Mouse (Mus musculus): ENCODE measurements around the gene Vmn1r40. TPM values are rescaled to one million over a fixed set of nuclear protein-coding genes. Genes with fewer than 3 reads are reported as not detected.

Vmn1r40 gene
- not detected in 2 replicates for polyA plus RNA-seq (2015; fragmentation: Nextera tagmentation; extraction: Ambion mirVana)

DNA sequence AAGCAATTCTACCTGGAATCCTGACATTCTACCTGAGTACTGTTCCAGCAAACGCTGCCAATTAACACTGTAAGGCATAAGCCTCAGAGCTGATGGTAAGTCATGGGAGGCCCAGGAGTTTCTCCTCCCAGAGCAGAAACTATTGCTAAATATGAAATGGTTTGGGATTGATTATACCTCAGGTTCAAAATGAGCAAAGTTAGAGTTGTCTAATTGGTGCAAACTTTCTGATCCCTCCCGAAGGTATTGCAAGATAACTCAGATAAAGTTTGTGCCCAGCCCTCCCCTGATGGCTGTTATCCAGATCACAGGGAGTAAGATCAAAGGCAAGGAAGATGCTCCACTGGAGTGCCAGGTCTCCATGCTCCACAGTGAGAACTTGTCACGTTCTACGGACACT, at the start of gene Vmn1r40:
TSS of gene Vmn1r40 (plus strand) at position 301 of the 400 bp plus-strand sequence.
- no peak for DNase-seq (ENCODE audit: low spot score)

DNA sequence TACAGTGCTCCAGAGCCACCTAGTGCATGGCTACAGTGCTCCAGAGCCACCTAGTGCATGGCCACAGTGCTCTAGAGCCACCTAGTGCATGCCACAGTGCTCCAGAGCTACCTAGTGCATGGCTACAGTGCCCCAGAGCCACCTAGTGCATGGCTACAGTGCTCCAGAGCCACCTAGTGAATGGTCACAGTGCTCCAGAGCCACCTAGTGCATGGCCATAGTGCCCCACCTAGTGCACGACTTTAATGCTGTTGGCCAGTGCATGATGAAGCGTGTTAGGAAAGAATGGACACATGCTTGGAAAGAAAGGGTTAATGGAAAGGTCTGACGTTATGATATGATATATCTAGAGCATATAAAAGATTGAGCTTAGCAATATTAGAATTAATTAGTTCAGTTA, 49.0 kb upstream of the Vmn1r40 start:
- DNase-seq (ENCODE audit: low spot score), result no peak

DNA sequence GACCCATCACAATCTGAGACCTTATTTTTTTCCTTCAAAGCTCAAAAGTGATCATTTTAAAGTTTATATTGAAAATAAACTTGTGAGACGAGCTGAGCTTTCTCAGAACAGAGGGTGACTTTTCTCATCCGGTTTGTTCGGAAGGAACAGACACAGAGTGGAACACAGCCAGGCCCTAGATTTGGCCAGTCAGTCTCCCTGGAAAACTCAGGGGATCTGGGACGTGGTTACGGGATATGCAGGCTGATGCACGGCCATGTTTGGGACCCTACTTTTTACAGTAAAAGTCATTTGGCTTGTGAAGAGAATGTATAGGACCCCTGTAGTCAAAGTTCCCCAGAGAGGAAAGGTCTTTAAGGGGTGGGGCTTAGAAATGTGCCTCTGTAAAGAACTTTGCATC, 48.4 kb upstream of the Vmn1r40 start:
- DNase-seq (ENCODE audit: low spot score), result no peak

DNA sequence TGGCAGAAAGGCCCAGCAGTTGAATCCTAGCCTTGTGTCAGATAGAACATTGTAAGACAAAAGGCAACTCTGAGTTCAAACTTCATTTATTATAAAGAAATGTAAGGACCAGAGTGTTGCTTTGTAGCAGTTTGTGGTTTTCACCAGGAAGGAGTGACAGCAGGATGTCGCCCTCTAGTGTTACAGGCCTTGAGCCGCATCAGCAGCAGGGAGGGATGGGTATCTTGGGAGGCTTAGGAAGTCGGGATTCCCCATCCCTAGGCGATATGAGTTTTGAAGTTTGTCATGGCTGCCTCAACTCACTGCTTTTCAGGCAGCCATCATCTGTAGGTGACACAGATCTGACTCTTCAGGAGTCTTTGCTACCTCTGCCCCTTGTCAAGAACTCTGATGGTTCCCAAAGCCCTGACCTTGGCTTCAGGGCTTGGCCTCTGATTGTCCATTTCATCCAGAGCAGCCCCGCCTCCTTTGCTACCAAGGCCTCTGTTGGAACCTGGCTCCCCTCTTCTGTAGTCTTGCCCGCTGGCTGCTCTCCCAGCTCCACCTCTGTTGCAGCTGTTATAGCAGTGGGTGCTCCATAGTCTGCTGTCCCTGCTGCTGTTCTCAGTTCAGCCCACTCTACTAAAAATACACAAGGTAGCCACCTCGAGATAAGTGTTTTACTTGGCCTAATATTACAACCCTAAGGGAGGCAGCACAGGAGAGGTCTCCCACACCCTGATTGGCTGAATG, 47.5 kb upstream of the Vmn1r40 start:
- peak; percentile 27 for DNase-seq (ENCODE audit: low spot score)

DNA sequence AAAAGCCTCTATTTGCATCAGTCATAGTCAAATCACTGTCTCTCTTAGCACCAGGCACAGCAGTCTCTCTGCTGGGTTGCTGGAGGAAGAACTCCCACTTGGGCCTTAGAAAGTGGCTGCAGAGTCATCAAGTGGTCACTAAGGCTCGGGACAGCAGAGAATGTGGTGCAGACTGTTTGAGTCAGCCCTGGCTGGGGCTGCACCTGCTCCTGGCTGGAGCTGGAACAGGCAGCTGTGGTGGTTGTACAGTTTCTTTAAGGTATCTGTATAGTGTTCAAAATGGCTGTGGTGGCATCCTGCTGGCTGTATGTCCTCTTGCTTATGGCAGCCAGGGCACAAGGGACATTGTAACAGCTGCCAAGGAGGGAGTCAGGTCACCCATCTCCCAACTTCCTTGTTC, 46.9 kb upstream of the Vmn1r40 start:
- DNase-seq (ENCODE audit: low spot score), result no peak

DNA sequence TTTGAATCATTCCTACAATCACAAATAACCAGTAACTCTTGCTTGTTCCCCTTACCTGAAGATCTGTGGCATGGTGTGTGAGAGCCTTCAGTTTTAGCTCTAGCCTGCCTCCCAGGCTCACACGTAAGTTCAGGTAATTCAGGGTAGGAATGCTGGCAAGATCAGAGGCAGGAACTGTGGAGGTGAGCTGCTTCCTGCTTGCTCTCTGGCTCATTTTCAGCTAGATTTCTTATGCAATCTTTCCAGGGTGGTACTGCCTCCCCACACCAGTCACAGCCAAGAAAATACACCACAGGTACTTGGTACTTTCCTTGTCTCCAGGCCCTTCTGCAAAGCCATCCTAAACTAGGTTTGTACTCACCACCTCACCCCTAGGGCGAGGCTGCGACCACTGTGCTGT, 44.8 kb upstream of the Vmn1r40 start:
- no peak for DNase-seq (ENCODE audit: low spot score)

DNA sequence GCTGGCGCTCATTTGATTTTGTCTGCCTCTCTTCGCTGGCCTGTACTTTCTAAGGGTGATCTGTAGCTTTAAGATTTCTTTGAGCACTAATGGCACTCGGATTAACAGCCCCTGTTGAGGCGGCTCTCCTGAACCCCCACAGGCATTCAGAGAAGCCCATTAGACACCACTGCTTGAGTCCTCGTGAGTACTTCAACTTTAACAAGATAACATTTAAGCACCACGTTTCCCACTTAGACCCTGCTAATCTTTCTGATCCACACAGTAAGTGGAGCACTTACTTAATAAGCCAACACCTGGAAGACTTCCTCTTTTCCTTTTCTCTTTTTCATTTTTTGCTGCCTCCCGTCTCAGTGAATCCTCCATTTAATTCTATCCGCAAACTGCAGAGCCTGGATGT, 42.2 kb upstream of the Vmn1r40 start:
- DNase-seq (ENCODE audit: low spot score), result no peak

DNA sequence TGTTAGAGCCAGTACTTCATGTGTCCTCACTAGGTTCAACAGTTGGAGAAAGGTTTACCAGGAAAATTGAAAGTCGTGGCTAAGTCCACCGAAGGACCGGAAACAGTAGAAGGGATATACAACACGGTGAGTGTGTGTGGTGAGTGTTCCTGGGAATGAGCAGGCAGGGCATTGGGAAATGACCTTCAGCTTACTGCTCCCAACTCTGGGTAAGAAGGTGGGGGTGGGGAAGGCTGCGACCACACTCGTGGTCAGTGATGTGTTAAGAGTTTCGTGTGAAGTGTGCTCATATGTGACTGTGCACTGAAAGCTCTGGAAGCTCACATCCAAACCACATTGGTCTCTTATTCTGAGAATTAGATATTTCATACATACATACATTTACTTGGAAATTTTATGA, 41.7 kb upstream of the Vmn1r40 start:
- no peak for DNase-seq (ENCODE audit: low spot score)

DNA sequence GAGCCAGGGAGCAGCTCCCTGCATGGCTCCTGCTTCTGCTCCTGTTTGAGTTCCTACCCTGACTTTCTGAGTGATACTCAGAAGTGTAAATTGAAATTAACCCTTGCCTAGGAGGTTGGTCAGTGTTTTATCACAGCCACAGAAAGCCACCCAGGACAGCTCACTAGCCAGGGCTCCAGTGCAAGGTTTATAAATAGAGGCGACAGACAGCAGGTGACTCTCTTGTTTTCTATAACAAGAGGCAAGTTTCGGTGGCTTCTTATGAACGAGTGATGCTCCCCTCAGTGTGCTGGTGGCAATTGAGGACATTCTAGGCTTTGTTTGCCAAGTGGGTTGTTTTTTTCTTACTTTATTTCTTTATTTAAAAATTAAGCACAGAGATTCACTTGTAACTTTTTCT, 40.4 kb upstream of the Vmn1r40 start:
- no peak for DNase-seq (ENCODE audit: low spot score)

DNA sequence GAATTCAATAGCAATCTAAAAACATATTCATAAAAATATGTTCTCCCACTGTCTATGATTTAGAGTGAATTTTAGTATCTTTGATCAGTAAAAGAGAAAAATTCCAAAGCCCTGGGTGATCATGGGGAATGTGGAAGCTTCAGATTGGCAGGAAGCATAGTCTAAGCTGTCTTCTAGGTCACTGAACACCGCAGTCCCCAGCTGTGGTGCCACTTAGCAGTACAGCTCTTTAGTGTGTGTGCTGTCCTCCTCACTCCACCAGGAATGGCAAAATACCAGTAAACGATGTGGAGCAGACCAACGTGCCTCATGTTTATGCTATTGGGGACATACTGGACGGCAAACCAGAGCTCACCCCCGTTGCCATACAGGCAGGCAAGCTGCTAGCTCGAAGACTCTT, 37.8 kb upstream of the Vmn1r40 start:
- DNase-seq (ENCODE audit: low spot score), result no peak

DNA sequence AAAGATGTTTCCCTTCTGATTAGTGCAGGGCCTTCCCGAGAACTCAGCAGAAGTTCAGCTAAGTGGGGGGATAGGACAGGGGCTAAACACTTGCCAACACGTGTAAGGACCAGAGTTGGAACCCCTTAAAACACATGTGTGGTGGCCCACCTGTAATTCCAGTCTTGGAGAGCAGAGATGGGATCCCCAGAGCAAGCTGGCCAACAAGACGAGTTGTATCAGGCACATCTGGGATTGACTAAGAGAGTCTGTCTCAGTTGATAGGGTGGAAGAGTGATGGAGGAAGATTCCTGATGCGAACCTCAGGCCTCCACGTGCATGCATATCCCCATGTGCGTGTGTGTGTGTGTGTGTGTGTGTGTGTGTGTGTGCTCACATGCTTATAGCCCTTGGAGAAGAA, 35.9 kb upstream of the Vmn1r40 start:
- no peak for DNase-seq (ENCODE audit: low spot score)

DNA sequence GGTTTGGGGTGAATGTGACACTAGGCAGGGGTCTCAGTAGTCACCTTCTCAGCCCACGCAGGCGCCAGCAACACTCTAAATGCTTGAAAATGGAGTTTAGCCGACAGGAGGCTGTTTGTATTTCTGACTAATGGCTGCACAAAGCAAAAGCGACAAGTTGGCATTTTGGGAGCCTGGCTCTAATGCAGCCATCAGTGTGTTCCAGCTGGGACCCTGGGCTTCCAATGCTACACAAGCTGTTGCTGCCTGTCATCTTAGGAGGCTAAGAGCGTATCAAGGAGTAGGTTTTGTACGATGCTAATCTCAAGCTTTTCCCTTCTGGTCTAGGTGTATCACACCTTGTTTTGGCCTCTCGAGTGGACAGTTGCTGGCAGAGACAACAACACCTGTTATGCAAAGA, 34.7 kb upstream of the Vmn1r40 start:
- DNase-seq (ENCODE audit: low spot score), result no peak

DNA sequence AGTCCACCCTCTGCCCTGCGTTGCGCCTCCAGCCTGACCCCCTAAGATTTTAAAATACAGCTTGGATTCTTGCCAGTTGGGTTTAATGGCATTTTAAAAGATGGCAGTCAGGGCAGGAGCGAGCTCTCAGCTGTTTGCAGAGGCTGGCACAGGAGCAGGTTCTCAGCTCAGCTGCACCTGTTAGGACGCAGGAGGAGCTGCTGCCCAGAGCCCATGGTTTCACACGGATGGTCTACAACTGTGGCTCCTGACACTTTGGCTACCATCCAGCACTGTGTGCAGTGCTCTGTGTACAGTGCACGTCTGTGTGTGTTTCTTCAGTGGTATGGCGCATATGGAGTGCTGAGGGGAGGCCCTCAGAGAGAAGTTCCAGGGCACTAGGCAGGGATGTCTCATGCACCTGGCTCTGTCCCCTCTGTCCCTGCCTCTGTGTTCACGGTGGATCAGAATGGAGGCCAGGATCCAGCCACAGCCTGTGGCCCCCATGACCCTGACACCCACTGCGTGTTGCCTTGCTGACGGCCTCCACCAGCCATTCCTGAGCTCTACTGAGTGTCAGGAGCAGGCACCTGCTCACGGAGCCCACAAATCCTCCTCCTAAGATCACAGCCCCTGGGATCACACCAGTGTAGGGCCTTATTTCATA, 34.1 kb upstream of the Vmn1r40 start:
- DNase-seq (ENCODE audit: low spot score), result no peak

DNA sequence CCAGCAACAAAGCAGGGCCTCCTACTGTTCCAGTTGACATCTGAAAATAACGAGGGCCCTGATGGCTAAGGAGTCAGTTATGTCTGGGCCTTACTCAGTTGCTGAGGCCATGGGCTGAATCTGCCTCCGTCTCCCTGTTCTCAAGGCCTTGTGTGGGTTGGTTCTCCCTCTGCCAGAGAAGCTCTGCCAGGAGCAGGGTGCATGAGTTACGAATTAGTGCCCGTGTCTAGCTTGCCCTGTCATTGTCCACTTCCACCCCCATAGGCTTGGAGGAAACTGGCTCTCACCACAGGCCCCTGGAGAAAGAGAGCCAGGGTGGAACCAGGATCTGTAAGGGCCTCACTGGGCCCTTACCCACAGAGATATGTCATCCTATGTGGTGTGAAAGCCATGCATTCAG, 28.8 kb upstream of the Vmn1r40 start:
- no peak for DNase-seq (ENCODE audit: low spot score)

DNA sequence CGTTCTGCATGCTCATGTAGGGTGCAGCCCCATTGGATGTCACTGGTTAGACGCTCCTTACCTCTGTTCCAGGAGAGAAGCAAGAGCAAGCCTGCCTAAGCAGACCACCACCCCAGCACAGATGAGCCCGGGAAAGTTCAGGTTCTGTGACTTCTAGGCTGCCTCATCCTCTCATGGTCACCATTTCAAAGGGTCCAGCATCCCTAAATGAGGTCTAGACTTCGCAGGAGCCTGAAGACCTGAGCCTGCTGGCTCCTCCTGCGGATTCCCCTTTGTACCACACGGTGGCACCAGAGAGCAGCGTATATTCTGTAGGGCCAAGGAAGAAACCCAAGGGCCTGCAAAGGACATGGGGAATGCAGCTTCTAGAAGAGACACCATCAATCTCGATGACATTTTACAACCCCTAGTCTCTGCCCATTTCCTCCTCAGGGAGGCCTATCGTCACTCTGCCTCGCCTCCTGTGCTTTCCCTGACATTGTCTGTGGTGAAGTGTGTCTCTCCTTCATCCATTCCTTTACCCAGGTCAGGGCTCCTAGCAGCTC, 28.0 kb upstream of the Vmn1r40 start:
- DNase-seq (ENCODE audit: low spot score), result peak; percentile 68

DNA sequence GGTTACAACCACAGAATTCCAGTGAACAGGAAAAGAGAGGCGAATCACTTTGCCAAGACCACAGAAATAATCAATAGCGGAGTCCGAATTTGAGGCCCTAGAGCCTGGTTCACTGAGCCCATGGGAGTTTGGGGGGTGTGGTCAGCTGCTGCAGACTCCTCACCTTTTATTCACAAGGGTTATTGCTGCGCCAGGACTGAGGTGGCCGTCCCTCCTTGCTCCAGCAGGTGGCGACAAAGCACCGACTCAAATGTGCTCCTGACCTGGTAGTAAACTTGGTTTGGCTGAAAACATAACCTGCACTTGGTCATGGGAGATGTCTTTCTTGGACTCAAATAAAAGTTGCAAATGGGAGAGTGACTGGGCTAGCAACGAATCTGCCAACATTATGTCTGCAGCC, 27.2 kb upstream of the Vmn1r40 start:
- peak; percentile 72 for DNase-seq (ENCODE audit: low spot score)

DNA sequence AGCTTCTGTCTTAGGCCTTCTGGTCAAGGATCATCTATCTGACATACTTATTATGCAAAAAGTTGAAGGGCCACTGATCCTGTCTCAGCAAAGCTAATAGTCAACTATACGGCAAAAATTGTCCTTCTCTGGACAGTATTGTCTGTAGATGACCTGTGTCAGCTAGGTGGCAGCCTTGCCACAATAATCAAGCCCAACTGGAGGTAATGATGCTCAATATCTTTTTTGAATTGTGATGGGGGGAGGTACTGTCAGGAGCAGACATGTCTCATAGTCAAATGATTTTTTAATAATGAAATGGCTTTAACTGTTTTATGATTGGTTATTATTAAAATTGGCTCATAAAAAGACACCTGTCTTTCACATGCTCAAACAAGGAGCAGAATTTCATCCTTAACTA, 23.1 kb upstream of the Vmn1r40 start:
- no peak for DNase-seq (ENCODE audit: low spot score)

DNA sequence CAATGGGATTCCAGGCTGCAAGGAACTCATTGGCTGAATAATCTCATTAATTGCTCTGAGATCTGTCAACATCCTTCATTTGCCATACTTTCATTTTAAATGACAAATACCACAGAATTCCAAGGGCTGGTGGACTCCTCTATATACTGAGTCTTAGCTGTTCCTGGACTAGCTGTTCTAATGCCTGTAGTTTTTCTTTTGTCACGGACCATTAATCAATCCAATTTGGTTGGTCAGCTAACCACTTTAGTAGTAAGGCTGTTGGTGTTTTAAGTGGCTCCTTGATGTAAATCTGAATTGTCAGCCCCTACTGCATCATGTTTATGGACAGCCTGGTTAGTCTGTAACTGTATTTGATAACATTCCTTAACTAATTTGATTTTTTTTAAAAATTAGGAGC, 20.2 kb upstream of the Vmn1r40 start:
- no peak for DNase-seq (ENCODE audit: low spot score)

DNA sequence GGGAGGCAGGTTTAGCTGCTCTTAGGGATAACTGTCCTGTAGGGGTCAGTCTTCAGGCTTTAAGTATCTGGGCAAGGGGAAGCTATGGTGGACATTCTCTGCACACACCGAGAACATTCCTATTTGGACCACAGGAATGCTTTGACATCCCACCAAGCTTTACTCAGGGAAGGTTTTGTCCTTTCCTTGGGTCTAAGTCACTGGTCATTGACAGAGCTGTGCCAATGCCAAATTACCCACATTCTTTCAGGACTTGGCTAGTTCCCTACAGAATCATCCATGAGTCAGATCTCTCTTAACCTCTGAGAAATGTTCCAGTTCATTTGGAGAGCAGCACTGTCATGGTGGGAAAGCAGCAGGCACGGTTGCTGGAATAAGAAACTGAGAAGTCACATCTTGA, 716 bp upstream of the Vmn1r40 start:
- no peak for DNase-seq (ENCODE audit: low spot score)

DNA sequence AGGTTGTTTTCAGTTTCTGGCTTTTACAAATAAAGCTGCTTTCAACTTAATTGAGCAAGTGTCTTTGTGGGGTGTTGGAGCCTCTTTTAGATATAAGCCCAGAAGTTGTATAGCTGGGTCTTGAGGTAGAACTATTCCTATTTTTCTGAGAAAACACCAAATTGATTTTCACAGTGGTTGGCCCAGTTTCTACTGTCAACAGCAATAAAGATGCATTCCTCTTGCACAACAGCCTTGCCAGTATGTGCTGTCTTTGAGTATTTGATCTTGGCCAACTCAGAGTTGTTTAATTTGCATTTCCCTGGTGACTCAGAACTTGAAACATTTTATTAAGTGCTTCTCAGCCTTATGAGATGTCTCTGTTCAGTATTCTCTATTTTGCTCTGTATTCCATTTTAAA, 10.7 kb downstream of the Vmn1r40 start:
- no peak for DNase-seq (ENCODE audit: low spot score)

DNA sequence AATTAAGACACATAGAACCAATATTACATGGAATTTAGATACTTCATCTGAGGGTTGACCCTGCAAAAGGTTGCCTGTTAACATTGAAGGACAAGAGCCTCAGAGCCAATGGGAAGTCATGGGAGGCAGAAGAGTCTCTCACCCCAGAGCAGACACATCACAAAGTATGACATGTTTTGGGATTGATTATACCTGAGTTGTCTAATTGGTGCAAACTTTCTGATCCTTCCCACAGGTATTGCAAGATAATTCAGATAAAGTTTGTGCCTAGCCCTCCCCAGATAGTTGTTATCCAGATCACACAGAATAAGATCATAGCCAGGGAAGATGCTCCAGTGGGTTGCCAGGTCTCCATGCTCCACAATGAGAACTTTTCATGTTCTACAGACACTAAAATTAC, 33.1 kb downstream of the Vmn1r40 start, which contains the start of gene Vmn1r41:
TSS of gene Vmn1r41 (plus strand) at position 301 of the 400 bp plus-strand sequence.
- DNase-seq (ENCODE audit: low spot score), result no peak

DNA sequence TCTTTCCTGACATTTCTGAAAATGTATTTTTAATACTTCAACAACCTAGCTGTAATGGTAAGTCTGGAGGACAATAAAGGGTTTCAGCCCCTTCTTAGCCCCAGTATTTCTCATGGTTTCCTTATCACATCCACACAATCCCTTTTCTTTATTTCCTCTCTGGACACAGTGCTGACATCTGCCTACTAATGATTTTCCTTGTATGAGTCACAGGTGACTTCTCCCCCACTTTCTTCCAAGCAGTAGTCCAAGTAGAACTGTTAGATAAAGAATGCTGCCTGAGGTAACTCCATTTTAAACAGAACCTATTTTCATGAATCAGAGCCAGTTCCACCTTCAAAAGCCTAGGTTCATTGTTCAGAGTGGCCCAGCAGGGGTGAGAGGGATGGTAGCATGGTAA, 35.5 kb downstream of the Vmn1r40 start:
- no peak for DNase-seq (ENCODE audit: low spot score)

All from thymus, postnatal 0 days (tissue).